Mouse (Mus musculus): ENCODE data around the gene Padi2. TPM values are rescaled to one million over a fixed set of nuclear protein-coding genes. Genes with fewer than 3 reads are reported as not detected.

The Padi2 gene
- polyA plus RNA-seq (2015; fragmentation: Nextera tagmentation; extraction: Ambion mirVana), result 3.1 and 3.8 TPM in 2 replicates

- peak within 1 kb of the TSS; percentile 36 for H3K9ac ChIP-seq
- no peaks in the 10 kb centered on the region for H3K36me3 ChIP-seq
- peak within 1 kb of the TSS; percentile 38 for H3K4me3 ChIP-seq (replicated peaks)
- peak; percentile 87 for ATAC-seq
- H3K27ac ChIP-seq, result no peak within 1 kb of the TSS
- H3K4me2 ChIP-seq (replicated peaks), result peak within 1 kb of the TSS; percentile 81
- 3% methylated on average over 37 of the region's 37 CpGs for WGBS
- H3K9me3 ChIP-seq, result no peaks in the 10 kb centered on the region
- peaks cover 20% of the 10 kb centered on the region for H3K27me3 ChIP-seq (replicated peaks)
- H3K4me1 ChIP-seq (replicated peaks), result peaks cover 21% of the 10 kb centered on the region
Measured at GRCm38 (mm10) chr4:140906076-140906826, at the start of gene Padi2. Gene Padi2, plus strand, starts transcription at chr4:140906344.

DNA sequence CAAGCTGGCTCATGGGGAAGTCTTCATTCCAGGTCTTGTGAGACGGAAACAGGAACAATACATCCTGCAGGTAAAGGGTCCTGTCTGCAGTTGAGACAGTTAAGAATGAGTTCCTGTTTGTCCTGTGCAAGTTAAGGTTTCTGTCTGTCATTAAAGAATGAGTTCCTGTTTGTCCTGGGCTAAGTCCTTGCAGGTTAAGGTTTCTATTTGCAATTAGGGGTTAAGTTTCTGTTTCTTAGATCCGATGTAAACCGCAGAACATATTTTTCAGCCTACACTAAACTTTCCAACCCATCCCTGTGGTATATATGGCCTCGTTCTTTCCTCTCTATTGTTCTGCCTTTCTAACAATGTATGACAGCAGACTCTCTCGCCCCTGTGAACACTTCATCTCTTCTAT, 49.1 kb upstream of the Padi2 start:
- ATAC-seq, result no peak
- H3K4me3 ChIP-seq (replicated peaks), result no peak overlapping the region
- no peak overlapping the region for H3K4me2 ChIP-seq (replicated peaks)
- H3K27me3 ChIP-seq (replicated peaks), result 0 out of 2 replicates have a peak, but pooled peaks cover 3% of the 10 kb centered on the region
- no peaks in the 10 kb centered on the region for H3K36me3 ChIP-seq
- H3K9me3 ChIP-seq, result no peaks in the 10 kb centered on the region
- H3K27ac ChIP-seq, result no peak overlapping the region
- H3K4me1 ChIP-seq (replicated peaks), result no peaks in the 10 kb centered on the region
- WGBS, result 74% methylated on average over 5 of the region's 5 CpGs
- H3K9ac ChIP-seq, result no peak overlapping the region

DNA sequence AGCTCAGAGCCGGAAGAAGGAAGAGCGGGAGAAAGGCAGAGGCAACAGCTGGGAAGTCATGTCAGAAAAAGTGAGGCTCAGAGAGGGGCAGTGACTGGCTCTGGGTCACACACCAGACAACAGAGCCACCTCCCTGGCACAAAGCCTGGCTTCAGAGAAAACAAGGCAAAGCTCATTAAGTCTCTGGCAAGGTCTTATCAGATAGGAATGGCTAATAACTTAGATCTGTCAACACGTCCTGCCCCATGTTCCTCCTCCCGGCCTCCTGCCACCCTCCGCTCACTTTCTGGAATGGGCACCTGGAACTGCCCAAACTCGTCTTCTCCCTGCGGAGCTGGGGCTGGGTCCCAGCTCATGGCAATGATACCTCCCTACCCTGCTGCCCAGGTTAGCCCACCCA, 48.3 kb upstream of the Padi2 start:
- H3K9ac ChIP-seq, result no peak overlapping the region
- ATAC-seq, result no peak
- H3K27me3 ChIP-seq (replicated peaks), result 0 out of 2 replicates have a peak, but pooled peaks cover 3% of the 10 kb centered on the region
- H3K9me3 ChIP-seq, result no peaks in the 10 kb centered on the region
- no peak overlapping the region for H3K4me2 ChIP-seq (replicated peaks)
- H3K27ac ChIP-seq, result no peak overlapping the region
- no peaks in the 10 kb centered on the region for H3K36me3 ChIP-seq
- no peaks in the 10 kb centered on the region for H3K4me1 ChIP-seq (replicated peaks)
- no peak overlapping the region for H3K4me3 ChIP-seq (replicated peaks)
- WGBS, result 68% methylated on average over 7 of the region's 7 CpGs

GRCm38 (mm10) chr4:140859291-140859690, 46.9 kb upstream of the Padi2 start:
- H3K36me3 ChIP-seq, result no peaks in the 10 kb centered on the region
- no peak for ATAC-seq
- H3K4me3 ChIP-seq (replicated peaks), result no peak overlapping the region
- H3K9me3 ChIP-seq, result no peaks in the 10 kb centered on the region
- no peak overlapping the region for H3K4me2 ChIP-seq (replicated peaks)
- H3K27me3 ChIP-seq (replicated peaks), result 0 out of 2 replicates have a peak, but pooled peaks cover 3% of the 10 kb centered on the region
- H3K27ac ChIP-seq, result no peak overlapping the region
- 80% methylated on average over 11 of the region's 11 CpGs for WGBS
- H3K9ac ChIP-seq, result no peak overlapping the region
- H3K4me1 ChIP-seq (replicated peaks), result no peaks in the 10 kb centered on the region

GRCm38 (mm10) chr4:140860125-140860766, 45.9 kb upstream of the Padi2 start:
- no peaks in the 10 kb centered on the region for H3K4me1 ChIP-seq (replicated peaks)
- H3K27me3 ChIP-seq (replicated peaks), result 0 out of 2 replicates have a peak, but pooled peaks cover 3% of the 10 kb centered on the region
- no peak overlapping the region for H3K4me2 ChIP-seq (replicated peaks)
- peak; percentile 58 for ATAC-seq
- no peak overlapping the region for H3K4me3 ChIP-seq (replicated peaks)
- no peaks in the 10 kb centered on the region for H3K9me3 ChIP-seq
- H3K27ac ChIP-seq, result no peak overlapping the region
- H3K36me3 ChIP-seq, result no peaks in the 10 kb centered on the region
- WGBS, result 42% methylated on average over 7 of the region's 7 CpGs
- no peak overlapping the region for H3K9ac ChIP-seq

GRCm38 (mm10) chr4:140860767-140861147, 45.4 kb upstream of the Padi2 start:
- Histone ChIP-seq H3K27me3 (replicated peaks) (0 out of 2 replicates have a peak, but pooled peaks cover 3% of the 10 kb centered on the region), H3K4me1 (replicated peaks) (no peaks in the 10 kb centered on the region), H3K9me3 (no peaks in the 10 kb centered on the region), H3K4me2 (replicated peaks) (no peak overlapping the region), H3K36me3 (no peaks in the 10 kb centered on the region), H3K27ac (no peak overlapping the region), H3K4me3 (replicated peaks) (no peak overlapping the region), H3K9ac (no peak overlapping the region)
- ATAC-seq, result peak; percentile 67
- 67% methylated on average over 7 of the region's 7 CpGs for WGBS

- no peaks in the 10 kb centered on the region for H3K4me1 ChIP-seq (replicated peaks)
- 0 out of 2 replicates have a peak, but pooled peaks cover 3% of the 10 kb centered on the region for H3K27me3 ChIP-seq (replicated peaks)
- 74% methylated on average over 11 of the region's 11 CpGs for WGBS
- ATAC-seq, result no peak
- H3K36me3 ChIP-seq, result no peaks in the 10 kb centered on the region
- H3K9me3 ChIP-seq, result no peaks in the 10 kb centered on the region
- H3K9ac ChIP-seq, result no peak overlapping the region
- no peak overlapping the region for H3K27ac ChIP-seq
- H3K4me2 ChIP-seq (replicated peaks), result no peak overlapping the region
- H3K4me3 ChIP-seq (replicated peaks), result no peak overlapping the region
Measured at GRCm38 (mm10) chr4:140862036-140862650, 44.0 kb upstream of the Padi2 start.

DNA sequence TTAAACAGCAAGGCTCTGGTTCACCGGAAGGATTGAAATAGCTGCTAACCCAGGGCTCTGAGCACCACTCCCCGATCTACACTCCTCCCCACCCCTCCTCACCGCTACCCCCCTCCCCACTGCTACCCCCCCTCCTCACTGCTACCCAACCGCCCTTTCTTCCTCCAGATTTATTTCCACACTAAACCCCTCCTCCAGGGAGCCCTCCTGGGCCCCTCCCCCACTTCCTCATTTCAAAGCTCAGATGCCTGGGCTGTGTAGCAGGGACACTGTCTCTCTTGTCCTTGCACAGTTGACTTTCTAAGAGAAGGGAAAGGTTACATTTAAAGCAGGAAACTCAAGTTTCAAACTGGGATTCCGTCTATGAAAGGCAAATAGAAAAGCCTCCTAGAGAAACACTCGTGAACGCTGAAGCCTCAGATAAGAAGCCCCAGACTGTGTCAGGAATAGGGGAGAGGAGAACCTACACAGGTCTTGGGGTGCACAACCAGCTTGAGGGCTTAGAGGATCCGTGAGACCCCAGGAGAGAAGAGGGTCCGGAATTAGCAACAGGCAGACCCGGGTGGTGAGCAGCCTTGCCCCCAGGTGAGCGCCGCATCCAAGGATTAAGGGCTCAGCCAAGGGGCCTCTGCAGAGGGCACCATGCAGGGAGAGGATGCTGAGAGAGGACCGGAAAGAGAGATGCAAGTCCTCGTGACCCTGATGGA, 37.5 kb upstream of the Padi2 start:
- H3K9me3 ChIP-seq, result no peaks in the 10 kb centered on the region
- WGBS, result 3% methylated on average over 14 of the region's 14 CpGs
- H3K36me3 ChIP-seq, result no peaks in the 10 kb centered on the region
- H3K27me3 ChIP-seq (replicated peaks), result no peaks in the 10 kb centered on the region
- ATAC-seq, result no peak
- H3K9ac ChIP-seq, result no peak overlapping the region
- no peak overlapping the region for H3K4me3 ChIP-seq (replicated peaks)
- H3K27ac ChIP-seq, result no peak overlapping the region
- H3K4me1 ChIP-seq (replicated peaks), result peaks cover 12% of the 10 kb centered on the region
- peak overlapping the region; percentile 22; the same call in 1 of the 2 replicates for H3K4me2 ChIP-seq (replicated peaks)

GRCm38 (mm10) chr4:140869945-140870344, 36.2 kb upstream of the Padi2 start:
- WGBS, result 88% methylated on average over 8 of the region's 8 CpGs
- Histone ChIP-seq H3K36me3 (no peaks in the 10 kb centered on the region), H3K4me1 (replicated peaks) (peaks cover 12% of the 10 kb centered on the region), H3K4me2 (replicated peaks) (no peak overlapping the region), H3K27me3 (replicated peaks) (no peaks in the 10 kb centered on the region), H3K9me3 (no peaks in the 10 kb centered on the region), H3K9ac (no peak overlapping the region), H3K27ac (no peak overlapping the region), H3K4me3 (replicated peaks) (no peak overlapping the region)
- no peak for ATAC-seq

DNA sequence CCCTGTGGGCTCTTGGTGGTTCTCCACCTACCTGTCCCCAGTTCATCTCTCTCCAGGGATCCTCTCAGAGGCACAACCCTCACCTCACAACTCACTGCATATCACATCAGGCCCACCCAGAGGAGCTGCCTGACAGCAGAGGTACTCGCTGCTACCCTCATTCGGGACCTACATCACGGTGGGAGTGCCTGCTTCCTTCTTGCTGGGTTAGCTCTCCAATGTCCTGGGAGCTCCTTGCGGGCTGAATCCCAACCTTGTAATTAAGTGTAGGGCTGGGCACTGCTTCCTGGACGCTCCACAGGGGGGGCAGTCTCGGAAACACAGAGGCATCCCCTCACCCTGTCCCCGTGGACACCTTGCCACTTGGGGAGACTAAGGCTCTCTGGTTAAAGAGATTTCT, 35.3 kb upstream of the Padi2 start:
- ATAC-seq, result no peak
- Histone ChIP-seq H3K9me3 (no peaks in the 10 kb centered on the region), H3K27ac (no peak overlapping the region), H3K9ac (no peak overlapping the region), H3K4me3 (replicated peaks) (no peak overlapping the region), H3K4me1 (replicated peaks) (peaks cover 12% of the 10 kb centered on the region), H3K36me3 (no peaks in the 10 kb centered on the region), H3K4me2 (replicated peaks) (no peak overlapping the region), H3K27me3 (replicated peaks) (no peaks in the 10 kb centered on the region)
- WGBS, result 87% methylated on average over 7 of the region's 7 CpGs

DNA sequence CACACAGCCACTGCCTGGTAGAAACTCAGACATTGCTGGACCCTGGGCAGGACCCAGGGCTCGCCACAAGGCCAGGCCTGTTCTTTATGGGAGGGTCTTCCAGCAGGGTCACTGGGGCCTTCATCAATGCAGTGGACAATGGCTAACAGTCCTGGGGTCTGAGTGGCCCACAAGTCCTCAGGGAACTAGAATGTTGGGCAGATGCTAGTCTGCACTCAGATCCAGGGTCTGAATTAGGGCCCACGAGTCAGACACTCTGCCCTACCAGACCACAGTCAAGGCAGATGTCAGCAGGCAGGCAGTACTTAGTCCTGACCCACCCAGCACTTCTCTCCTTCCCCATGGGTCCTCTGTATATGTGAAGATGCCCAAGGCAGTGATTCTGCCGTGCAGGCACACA, 34.8 kb upstream of the Padi2 start:
- Histone ChIP-seq H3K27ac (no peak overlapping the region), H3K9ac (no peak overlapping the region), H3K4me2 (replicated peaks) (no peak overlapping the region), H3K4me3 (replicated peaks) (no peak overlapping the region), H3K4me1 (replicated peaks) (peaks cover 12% of the 10 kb centered on the region), H3K9me3 (no peaks in the 10 kb centered on the region), H3K27me3 (replicated peaks) (no peaks in the 10 kb centered on the region), H3K36me3 (no peaks in the 10 kb centered on the region)
- WGBS, result 81% methylated on average over 3 of the region's 3 CpGs
- ATAC-seq, result no peak
